Mouse (Mus musculus) cerebellum, adult 2 months (tissue): ENCODE measurements at regions not wholly inside any gene's neighbourhood (a gene's known extent, or its start where the extent isn't known, plus 50 kb on each side); places are given as distances from the start of the nearest gene placed in this dataset.

Source experiments
- CTCF ChIP-seq: fragments of 200-500 bp; IDR thresholded peaks from 2 replicates; pipeline ENCODE4 v1.5.1; 2011; ENCODE audit warnings: low read depth, mild to moderate bottlenecking, control low read depth, low read length, moderate library complexity, borderline replicate concordance; ENCODE audit not compliant: insufficient read depth
- POLR2A ChIP-seq: fragments of 200-500 bp; IDR thresholded peaks from 2 replicates; pipeline ENCODE4 v1.6.1; 2011; ENCODE audit warnings: low read length, control low read depth, borderline replicate concordance; ENCODE audit not compliant: insufficient read depth

DNA sequence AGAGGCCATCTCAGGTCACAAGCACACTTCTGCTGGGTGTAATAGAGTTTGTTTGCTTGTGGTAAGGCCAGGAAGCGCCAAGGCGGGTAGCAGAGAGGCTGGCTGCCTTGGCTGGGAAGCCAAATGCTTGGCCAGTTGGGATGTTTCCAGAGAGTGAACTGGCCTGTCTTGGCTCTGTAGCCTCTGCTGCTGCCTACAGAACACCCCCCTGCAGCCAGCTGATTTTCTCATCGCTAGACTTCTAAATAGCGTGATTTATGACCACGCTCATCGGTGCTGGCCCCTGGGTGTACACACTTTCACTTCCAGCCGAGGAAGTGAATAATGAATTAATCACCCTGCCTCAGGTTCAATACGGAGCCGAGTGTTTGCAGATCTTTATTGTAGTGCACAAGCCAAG lies 102.2 kb upstream of the Adpgk start:
- no peak for TF ChIP-seq POLR2A
- TF ChIP-seq CTCF = no peak
